Mouse (Mus musculus): ENCODE data around the gene Grb7.

Grb7 gene

GRCm38 (mm10) chr11:98473916-98474479 is 27.8 kb downstream of the Grb7 start:
- no peak for DNase-seq

GRCm38 (mm10) chr11:98474967-98475366 is 28.8 kb downstream of the Grb7 start:
- no peak for DNase-seq

- DNase-seq, result no peak
These were observed 29.6 kb downstream of the Grb7 start for GRCm38 (mm10) chr11:98475630-98476433.

- DNase-seq, result no peak
These were observed 30.2 kb downstream of the Grb7 start for GRCm38 (mm10) chr11:98476434-98476807.

- DNase-seq, result no peak
These were observed 31.0 kb downstream of the Grb7 start for GRCm38 (mm10) chr11:98477011-98477701.

- DNase-seq, result no peak
These were observed 33.1 kb downstream of the Grb7 start for GRCm38 (mm10) chr11:98479026-98479939.

- no peak for DNase-seq
These were observed 33.8 kb downstream of the Grb7 start for GRCm38 (mm10) chr11:98479940-98480497.

GRCm38 (mm10) chr11:98481231-98481630 is 35.0 kb downstream of the Grb7 start:
- no peak for DNase-seq

- DNase-seq, result no peak
These were observed 35.9 kb downstream of the Grb7 start for GRCm38 (mm10) chr11:98482067-98482466.

GRCm38 (mm10) chr11:98485749-98486148 is 39.6 kb downstream of the Grb7 start:
- no peak for DNase-seq

GRCm38 (mm10) chr11:98487526-98488040 is 41.4 kb downstream of the Grb7 start:
- DNase-seq, result no peak

GRCm38 (mm10) chr11:98488540-98489234 is 42.5 kb downstream of the Grb7 start:
- no peak for DNase-seq

- no peak for DNase-seq
These were observed 45.4 kb downstream of the Grb7 start for GRCm38 (mm10) chr11:98491571-98491970.

GRCm38 (mm10) chr11:98492959-98493358 is 46.8 kb downstream of the Grb7 start:
- no peak for DNase-seq

GRCm38 (mm10) chr11:98493394-98493793 is 47.2 kb downstream of the Grb7 start:
- no peak for DNase-seq

GRCm38 (mm10) chr11:98495176-98495719 is 49.1 kb downstream of the Grb7 start:
- no peak for DNase-seq

GRCm38 (mm10) chr11:98497388-98498288 is 51.4 kb downstream of the Grb7 start:
- DNase-seq, result no peak

- DNase-seq, result no peak
These were observed 58.7 kb downstream of the Grb7 start for GRCm38 (mm10) chr11:98504926-98505325.

Data from cerebellum, adult 11 months (tissue).